Mouse (Mus musculus) lung, adult 2 months (tissue): ENCODE results near the gene Trim59. TPM values are rescaled to one million over a fixed set of nuclear protein-coding genes. Genes with fewer than 3 reads are reported as not detected.

ENCODE experiments used
- DNase-seq: peaks from one replicate; pipeline ENCODE4 v3.0.0; 2022
- H3K4me1 ChIP-seq: fragments of 200-500 bp; 2 replicates; pipeline ENCODE4 v1.6.1; 2011; ENCODE audit warnings: low read length; ENCODE audit not compliant: control insufficient read depth, insufficient read depth
- H3K4me3 ChIP-seq: fragments of 200-500 bp; replicated peaks from 2 replicates; pipeline ENCODE3; 2011; ENCODE audit warnings: low read depth, mild to moderate bottlenecking, control low read depth, low read length; ENCODE audit errors: extremely low read depth
- CTCF ChIP-seq: fragments of 200-500 bp; IDR thresholded peaks from 2 replicates; pipeline ENCODE4 v1.5.1; 2011; ENCODE audit warnings: mild to moderate bottlenecking, low read length, control low read depth; ENCODE audit not compliant: insufficient read depth
- POLR2A ChIP-seq: fragments of 200-500 bp; IDR thresholded peaks from 2 replicates; pipeline ENCODE4 v1.6.1; 2011; ENCODE audit warnings: low read depth, mild to moderate bottlenecking, control low read depth, low read length, borderline replicate concordance; ENCODE audit errors: extremely low read depth
- WGBS: fragments of 180-500 bp; shearing (Covaris S2); methylation state at CpG from one replicate; pipeline ENCODE4 v1.1.7; 2018; 5-methylcytosine and 5-hydroxymethylcytosine counted together
- polyA plus RNA-seq: library from polyadenylated mRNA; depleted of rRNA; stranded (reverse); fragments of >200 nt; gene quantifications from 2 replicates; pipeline ENCODE4 v1.2.3, GENCODE M21; 2012; rRNA removed

Gene Trim59
- polyA plus RNA-seq, 1 experiment: 0.69 TPM

DNA sequence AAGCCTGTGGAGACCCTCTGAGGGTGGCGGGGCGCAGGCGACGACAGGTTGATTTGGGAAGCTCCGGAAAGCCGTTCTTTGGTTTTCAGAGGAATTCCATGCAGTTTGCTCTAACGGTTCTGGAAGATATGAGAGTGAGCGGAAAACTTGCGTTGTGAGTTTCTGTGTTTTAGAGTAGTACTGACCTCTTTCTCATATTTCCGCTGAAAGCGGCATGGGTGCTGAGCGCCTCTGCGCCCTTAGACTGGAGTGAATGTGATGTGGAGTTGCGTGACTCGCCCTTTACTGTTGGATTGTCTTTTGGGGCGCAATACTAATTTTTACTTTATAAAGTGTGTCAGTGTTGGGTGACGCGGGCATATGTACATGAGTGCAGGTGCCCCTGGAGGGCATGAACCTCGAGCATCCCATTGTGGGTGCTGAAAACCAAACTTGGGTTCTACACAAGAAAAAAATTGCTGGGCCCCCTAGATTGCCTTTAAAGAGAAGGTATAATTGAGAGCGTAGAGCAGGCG is 38.3 kb downstream of the Trim59 start:
- DNase-seq: no peak
- peaks cover 2% of the 10 kb centered on the region for H3K4me1 ChIP-seq
- peak overlapping the region; percentile 79 for H3K4me3 ChIP-seq
- TF ChIP-seq CTCF (no peak), POLR2A (no peak)
- WGBS: 4% methylated on average over 21 of the region's 21 CpGs

- peak; percentile 64 for DNase-seq
- under 1% methylated on average over 72 of the region's 72 CpGs for WGBS
- Histone ChIP-seq H3K4me3 (peak overlapping the region; percentile 79), H3K4me1 (peaks cover 2% of the 10 kb centered on the region)
- 0 out of 2 replicates have a peak, but pooled peaks have one; percentile 26 for TF ChIP-seq POLR2A
- TF ChIP-seq CTCF: no peak
Observed at GRCm38 (mm10) chr3:69005338-69006245, 39.0 kb downstream of the Trim59 start.

GRCm38 (mm10) chr3:69004437-69005337 is 39.9 kb downstream of the Trim59 start, which contains the start of the genes Ift80 and Smc4:
Gene Ift80 (minus strand): TSS chr3:69004570.
Gene Smc4 (plus strand): TSS chr3:69004738.
- WGBS: under 1% methylated on average over 76 of the region's 76 CpGs
- DNase-seq: peak; percentile 94
- peaks cover 2% of the 10 kb centered on the region for H3K4me1 ChIP-seq
- TF ChIP-seq CTCF (no peak), POLR2A (peak; percentile 45; the same call in 1 of the 2 replicates)
- H3K4me3 ChIP-seq: peak within 1 kb of the TSS; percentile 80

- DNase-seq: no peak
- TF ChIP-seq POLR2A: no peak
- no peak for TF ChIP-seq CTCF
- peak overlapping the region; percentile 80 for H3K4me3 ChIP-seq
- peaks cover 2% of the 10 kb centered on the region for H3K4me1 ChIP-seq
- WGBS: under 1% methylated on average over 7 of the region's 7 CpGs
Observed at GRCm38 (mm10) chr3:69004055-69004436, 40.5 kb downstream of the Trim59 start.

DNA sequence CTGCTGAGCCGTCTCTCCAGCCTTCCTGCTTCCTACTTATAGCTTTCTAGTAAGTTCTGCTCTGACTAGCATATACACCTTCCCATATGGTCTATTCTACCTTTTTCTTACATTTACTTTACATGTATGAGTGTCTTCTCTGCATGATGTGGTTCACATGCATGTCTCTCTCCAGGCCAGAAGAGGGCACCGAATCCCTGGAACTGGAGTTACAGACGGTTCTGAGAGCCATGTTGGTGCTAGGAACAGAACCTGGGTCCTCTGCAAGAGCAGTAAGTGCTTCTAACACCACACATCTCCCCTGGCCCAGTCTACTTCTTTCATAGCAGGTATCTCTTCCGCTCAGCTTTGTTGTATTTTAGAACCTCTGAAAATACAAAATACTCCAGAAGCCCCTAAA is 41.8 kb downstream of the Trim59 start:
- TF ChIP-seq CTCF (no peak), POLR2A (no peak)
- DNase-seq: no peak
- Histone ChIP-seq H3K4me3 (no peak overlapping the region), H3K4me1 (peaks cover 2% of the 10 kb centered on the region; the same call in 1 of the 2 replicates)
- 82% methylated on average over 4 of the region's 4 CpGs for WGBS

DNA sequence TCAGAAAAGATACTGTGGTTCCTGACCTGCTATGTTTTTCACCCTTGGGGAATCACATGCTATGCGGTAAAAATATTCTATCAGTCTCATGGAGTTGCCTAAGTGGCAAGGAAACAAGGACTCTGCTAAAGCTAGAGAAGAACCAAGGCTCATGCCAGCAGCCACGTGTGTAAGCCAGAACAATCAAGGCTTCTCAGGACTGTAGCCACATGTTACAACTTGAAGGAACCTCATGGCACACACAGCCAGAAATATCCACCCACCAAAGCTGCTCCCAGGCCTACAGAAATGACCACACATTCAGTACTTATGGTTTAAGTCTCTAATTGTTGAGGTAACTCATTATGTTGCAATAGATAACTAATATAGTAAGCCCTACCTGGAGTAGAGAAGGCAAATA is 58.0 kb downstream of the Trim59 start:
- DNase-seq: no peak
- WGBS: 81% methylated on average over 2 of the region's 2 CpGs
- H3K4me1 ChIP-seq: no peaks in the 10 kb centered on the region
- TF ChIP-seq CTCF (no peak), POLR2A (no peak)
- no peak overlapping the region for H3K4me3 ChIP-seq

Other genes starting within 250 kb of the Trim59 start
- gene 1110032F04Rik, start 175.2 kb downstream of the Trim59 start, polyA plus RNA-seq: 0.69 and 0.86 TPM in 2 replicates
- 2.4 and 4.4 TPM in 2 replicates for gene Ift80, start 40.2 kb downstream of the Trim59 start, polyA plus RNA-seq
- gene Smc4, start 40.0 kb downstream of the Trim59 start, polyA plus RNA-seq: 2.8 and 5.4 TPM in 2 replicates
- gene Kpna4, start 82.4 kb upstream of the Trim59 start, polyA plus RNA-seq: 10.1 and 13.1 TPM in 2 replicates
- gene Arl14, start 177.7 kb upstream of the Trim59 start, polyA plus RNA-seq: not detected in 2 replicates